Mouse (Mus musculus) C2C12 (cell line): ENCODE measurements around the gene Gabpb2. TPM values are rescaled to one million over a fixed set of nuclear protein-coding genes. Genes with fewer than 3 reads are reported as not detected.

ENCODE experiments used
- H3K27me3 ChIP-seq: one replicate; pipeline ENCODE4 v1.6.1; 2011; ENCODE audit not compliant: control insufficient read depth, insufficient read depth, insufficient read length
- H3K36me3 ChIP-seq: one replicate; pipeline ENCODE4 v1.6.1; 2011; ENCODE audit not compliant: control insufficient read depth, insufficient read depth
- H3K4me3 ChIP-seq: one replicate; pipeline ENCODE4 v1.5.1; 2011; ENCODE audit warnings: mild to moderate bottlenecking, control low read depth; ENCODE audit not compliant: poor library complexity, insufficient read depth, severe bottlenecking
- H3K79me2 ChIP-seq: one replicate; pipeline ENCODE4 v1.6.1; 2011; ENCODE audit not compliant: control insufficient read depth, insufficient read depth
- H3K79me3 ChIP-seq: one replicate; pipeline ENCODE4 v1.6.1; 2011; ENCODE audit warnings: low read depth, control low read depth
- H3ac ChIP-seq: one replicate; pipeline ENCODE3; 2011; ENCODE audit warnings: low read depth; ENCODE audit not compliant: control insufficient read depth, insufficient read length
- CEBPB ChIP-seq: IDR thresholded peaks from one replicate; pipeline ENCODE4 v1.6.1; 2011; ENCODE audit warnings: low read depth, mild to moderate bottlenecking, control low read depth, moderate library complexity
- CTCF ChIP-seq: IDR thresholded peaks from one replicate; pipeline ENCODE4 v1.5.1; 2011; ENCODE audit not compliant: control insufficient read depth, insufficient read depth, insufficient read length
- FOSL1 ChIP-seq: IDR thresholded peaks from one replicate; pipeline ENCODE4 v1.8.0; 2011; ENCODE audit warnings: mild to moderate bottlenecking, low read length; ENCODE audit not compliant: poor library complexity, insufficient read depth, severe bottlenecking
- MAX ChIP-seq: IDR thresholded peaks from one replicate; pipeline ENCODE4 v1.6.1; 2011; ENCODE audit warnings: mild to moderate bottlenecking, control low read depth
- MYOD1 ChIP-seq: IDR thresholded peaks from one replicate; pipeline ENCODE4 v1.6.1; 2011; ENCODE audit warnings: low read depth; ENCODE audit not compliant: control insufficient read depth, insufficient read length
- MYOG ChIP-seq: IDR thresholded peaks from one replicate; pipeline ENCODE4 v1.6.1; 2011; ENCODE audit not compliant: control insufficient read depth, insufficient read length; ENCODE audit errors: extremely low read depth
- USF1 ChIP-seq: IDR thresholded peaks from one replicate; pipeline ENCODE4 v1.6.1; 2011; ENCODE audit warnings: low read depth, mild to moderate bottlenecking, control low read depth, moderate library complexity
- polyA plus RNA-seq: library from polyadenylated mRNA; unstranded; fragments of >200 nt; fragmentation: generic; extraction: Trizol; gene quantifications from one replicate; pipeline ENCODE4 v1.2.1, GENCODE M21; 2012; ENCODE audit warnings: missing spikeins

Gene Gabpb2
- polyA plus RNA-seq, 1 experiment, result 5.7 TPM

DNA sequence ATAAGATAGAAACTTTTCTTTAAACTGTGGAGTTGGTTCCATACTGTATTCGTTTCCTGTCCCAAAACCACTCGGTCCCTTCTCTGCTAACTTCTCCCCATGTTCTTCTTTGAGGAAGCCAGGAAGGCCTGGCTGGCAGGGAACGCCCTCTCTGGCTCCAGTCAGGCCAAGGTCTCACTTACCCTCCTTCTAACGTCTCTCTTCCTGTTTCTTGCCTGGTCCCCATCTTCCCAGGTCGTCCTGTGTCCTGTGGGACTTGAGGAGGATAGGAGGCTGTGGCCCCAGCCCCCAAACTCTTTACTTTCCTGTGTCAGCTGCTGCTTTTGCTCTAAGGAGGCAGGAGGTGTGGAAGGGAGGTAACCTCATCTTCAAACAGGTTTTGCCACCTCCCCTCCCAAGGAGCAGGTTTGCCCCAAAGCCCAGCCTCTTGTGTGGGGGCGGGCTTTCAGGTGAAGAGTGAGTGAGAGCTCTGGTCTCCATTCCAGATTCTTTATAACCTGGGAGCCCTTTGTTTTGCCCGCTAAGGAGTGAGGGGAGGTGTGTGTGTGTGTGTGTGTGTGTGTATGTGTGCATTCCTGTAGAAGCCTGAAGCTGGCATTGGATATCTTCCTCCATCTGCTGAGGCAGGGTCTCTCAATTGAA lies 33.2 kb upstream of the Gabpb2 start, which contains the start of gene Bnipl:
Gene Bnipl (minus strand): TSS at position 411 of the 642 bp plus-strand sequence.
- Histone ChIP-seq H3K27me3 (no peaks in the 10 kb centered on the region), H3K36me3 (peaks cover 19% of the 10 kb centered on the region), H3ac (no peak within 1 kb of the TSS), H3K79me3 (no peaks in the 10 kb centered on the region), H3K4me3 (no peak within 1 kb of the TSS), H3K79me2 (no peaks in the 10 kb centered on the region)
- TF ChIP-seq MAX, result no peak
- no peak for TF ChIP-seq CEBPB
- TF ChIP-seq CTCF, result no peak
- TF ChIP-seq MYOD1, result no peak
- no peak for TF ChIP-seq FOSL1
- no peak for TF ChIP-seq USF1
- TF ChIP-seq MYOG, result no peak

GRCm38 (mm10) chr3:95250361-95250760 lies 32.6 kb upstream of the Gabpb2 start:
- Histone ChIP-seq H3K36me3 (peaks cover 15% of the 10 kb centered on the region), H3K79me3 (no peaks in the 10 kb centered on the region), H3ac (no peak overlapping the region), H3K79me2 (no peaks in the 10 kb centered on the region), H3K4me3 (no peak overlapping the region), H3K27me3 (no peaks in the 10 kb centered on the region)
- TF ChIP-seq MYOG (no peak), MYOD1 (no peak), CEBPB (no peak), MAX (no peak), CTCF (no peak), FOSL1 (no peak), USF1 (no peak)

DNA sequence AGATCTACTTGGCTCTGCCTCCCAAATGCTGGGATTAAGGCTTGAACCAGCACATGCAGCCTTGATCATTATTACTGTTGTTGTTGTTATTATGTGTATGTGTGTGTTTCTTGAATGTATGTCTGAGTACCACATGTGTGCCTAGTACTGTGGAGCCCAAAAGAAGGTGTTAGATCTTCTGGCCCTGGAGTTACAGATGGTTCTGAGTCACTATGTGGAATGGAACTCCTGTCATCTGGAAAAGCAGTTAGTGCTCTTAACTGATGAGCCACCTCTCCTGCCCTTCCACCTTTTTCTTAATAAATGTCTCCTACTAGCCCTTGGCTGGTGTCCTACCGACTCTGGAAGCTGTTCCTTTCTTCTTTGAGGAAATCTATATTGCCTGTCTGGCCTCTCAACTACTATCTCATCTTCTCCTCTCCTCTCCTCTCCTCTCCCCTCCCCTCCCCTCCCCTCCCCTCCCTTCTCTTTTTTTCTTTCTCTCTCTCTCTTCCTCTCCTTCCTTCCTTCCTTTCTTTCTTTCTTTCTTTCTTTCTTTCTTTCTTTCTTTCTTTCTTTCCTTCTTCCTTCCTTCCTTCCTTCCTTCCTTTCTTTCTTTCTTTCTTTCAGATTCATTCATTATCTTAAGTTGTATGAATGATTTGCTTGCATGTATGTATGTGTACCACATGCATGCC lies 30.1 kb upstream of the Gabpb2 start:
- no peaks in the 10 kb centered on the region for H3K79me2 ChIP-seq
- no peaks in the 10 kb centered on the region for H3K79me3 ChIP-seq
- H3K4me3 ChIP-seq, result no peak overlapping the region
- TF ChIP-seq FOSL1 (no peak), MYOG (no peak), USF1 (no peak), MYOD1 (no peak), CTCF (no peak), CEBPB (no peak), MAX (no peak)
- H3K27me3 ChIP-seq, result no peaks in the 10 kb centered on the region
- H3K36me3 ChIP-seq, result peaks cover 4% of the 10 kb centered on the region
- no peak overlapping the region for H3ac ChIP-seq

- no peak overlapping the region for H3ac ChIP-seq
Observed at GRCm38 (mm10) chr3:95246465-95247231, 28.9 kb upstream of the Gabpb2 start.

GRCm38 (mm10) chr3:95243086-95243485 lies 25.4 kb upstream of the Gabpb2 start:
- H3ac ChIP-seq, result no peak overlapping the region
- H3K27me3 ChIP-seq, result no peaks in the 10 kb centered on the region
- H3K79me2 ChIP-seq, result no peaks in the 10 kb centered on the region
- H3K36me3 ChIP-seq, result peaks cover 14% of the 10 kb centered on the region
- no peak overlapping the region for H3K4me3 ChIP-seq
- TF ChIP-seq MYOG, result no peak
- no peak for TF ChIP-seq MYOD1
- no peak for TF ChIP-seq CEBPB
- TF ChIP-seq FOSL1, result no peak
- TF ChIP-seq MAX, result no peak
- TF ChIP-seq CTCF, result no peak
- no peak for TF ChIP-seq USF1
- H3K79me3 ChIP-seq, result no peaks in the 10 kb centered on the region

More at GRCm38 (mm10) chr3:95246465-95247231, 28.9 kb upstream of the Gabpb2 start:
- H3K4me3 ChIP-seq, result no peak overlapping the region
- H3K79me3 ChIP-seq, result no peaks in the 10 kb centered on the region
- H3K79me2 ChIP-seq, result no peaks in the 10 kb centered on the region
- TF ChIP-seq MYOD1, result no peak
- peaks cover 4% of the 10 kb centered on the region for H3K36me3 ChIP-seq
- no peaks in the 10 kb centered on the region for H3K27me3 ChIP-seq
